ENCODE assay signal across 13 mouse cellular contexts in genomic region chr16:24199408-24200167, GRCm38 (mm10).
DNase-seq lines count a peak whose midpoint lies in the region; ATAC-seq and TF ChIP-seq lines count a peak whose summit lies in the region.
"Had no signal": no experiment of that assay in that cellular context is flagged by ENCODE, and none has a peak within 500 bp of the region (broad histone marks: within the 10 kb centered on the region; RNA-seq: fewer than 3 reads in every experiment).

No protein-coding gene starts in this region.

- no peak for TF ChIP-seq POLR2A in small intestine, adult 2 months (IDR thresholded peaks at IDR 0.05; ENCODE audit: low read depth, low read length)

- 0 out of 2 replicates have a peak, but pooled peaks have one; percentile 6 for TF ChIP-seq EP300 in liver, embryonic 14.5 days (IDR thresholded peaks at IDR 0.05; ENCODE audit: low read depth)

- no peaks in the 10 kb centered on the region for H3K36me3 ChIP-seq in liver, embryonic 14.5 days (replicated peaks; ENCODE audit: control insufficient read depth, insufficient read depth, low read depth)
- H3K36me3 ChIP-seq in small intestine, adult 2 months (ENCODE audit: control insufficient read depth, insufficient read depth, low read length), result no peaks in the 10 kb centered on the region
- no peaks in the 10 kb centered on the region for H3K36me3 ChIP-seq in midbrain, embryonic 11.5 days (ENCODE audit: control insufficient read depth, insufficient read depth, low read length)
- H3K36me3 ChIP-seq: heart, embryonic 15.5 days; limb, embryonic 13.5 days had no signal

- peak overlapping the region; percentile 57 for H3K27ac ChIP-seq in liver, embryonic 14.5 days
- peak overlapping the region; percentile 93 for H3K27ac ChIP-seq in small intestine, adult 2 months (ENCODE audit: insufficient read depth, low read depth, low read length)
- no peak overlapping the region for H3K27ac ChIP-seq in midbrain, embryonic 11.5 days (ENCODE audit: low read depth, low read length)
- H3K27ac ChIP-seq: heart, embryonic 15.5 days; limb, embryonic 13.5 days had no signal

- no peak for TF ChIP-seq CTCF in liver, embryonic 14.5 days (IDR thresholded peaks at IDR 0.05; ENCODE audit: low read depth)
- TF ChIP-seq CTCF in small intestine, adult 2 months (IDR thresholded peaks at IDR 0.05; ENCODE audit: extremely low read depth, insufficient read length, insufficient replicate concordance, low read depth, low read length), result no peak

- H3K4me3 ChIP-seq in liver, embryonic 14.5 days (ENCODE audit: insufficient read depth in 1 of 2, low read depth in 2 of 2, low read length in 2 of 2), result no peak overlapping the region
- H3K4me3 ChIP-seq in small intestine, adult 2 months (ENCODE audit: low read depth, low read length), result no peak overlapping the region; the same call in 1 of the 2 replicates
- no peak overlapping the region for H3K4me3 ChIP-seq in midbrain, embryonic 11.5 days (ENCODE audit: low read depth, low read length)
- H3K4me3 ChIP-seq: heart, embryonic 15.5 days; limb, embryonic 13.5 days had no signal

- no peak overlapping the region for H3K9ac ChIP-seq in liver, embryonic 14.5 days (replicated peaks)
- H3K9ac ChIP-seq in midbrain, embryonic 11.5 days (ENCODE audit: low read length), result no peak overlapping the region
- H3K9ac ChIP-seq: heart, embryonic 15.5 days; limb, embryonic 13.5 days had no signal

- WGBS in liver, embryonic 14.5 days (ENCODE audit: insufficient replicate concordance), result 56% methylated on average over 18 of the region's 18 CpGs
- 48% methylated on average over 18 of the region's 18 CpGs for WGBS in small intestine, adult 2 months
- WGBS in midbrain, embryonic 11.5 days, result 87% methylated on average over 18 of the region's 18 CpGs

- no peaks in the 10 kb centered on the region for H3K27me3 ChIP-seq in liver, embryonic 14.5 days (ENCODE audit: control insufficient read depth, insufficient read depth, low read length)
- no peaks in the 10 kb centered on the region for H3K27me3 ChIP-seq in small intestine, adult 2 months (ENCODE audit: control insufficient read depth, insufficient read depth, low read length)
- H3K27me3 ChIP-seq in midbrain, embryonic 11.5 days (ENCODE audit: control insufficient read depth, insufficient read depth, low read length), result no peaks in the 10 kb centered on the region
- H3K27me3 ChIP-seq: heart, embryonic 15.5 days; limb, embryonic 13.5 days; Patski had no signal

- H3K9me3 ChIP-seq in liver, embryonic 14.5 days (ENCODE audit: control insufficient read depth, low read length), result no peaks in the 10 kb centered on the region
- H3K9me3 ChIP-seq in midbrain, embryonic 11.5 days (ENCODE audit: control insufficient read depth, low read length), result no peaks in the 10 kb centered on the region
- H3K9me3 ChIP-seq: heart, embryonic 15.5 days; limb, embryonic 13.5 days had no signal

- H3K4me2 ChIP-seq in liver, embryonic 14.5 days (ENCODE audit: low read depth), result no peak overlapping the region
- no peak overlapping the region for H3K4me2 ChIP-seq in midbrain, embryonic 11.5 days
- H3K4me2 ChIP-seq: heart, embryonic 15.5 days; limb, embryonic 13.5 days had no signal

- peak; percentile 77 for ATAC-seq in liver, embryonic 14.5 days (ENCODE audit: insufficient read depth)
- no peak for ATAC-seq in midbrain, embryonic 11.5 days (ENCODE audit: low FRiP score)
- ATAC-seq in frontal cortex, adult (ENCODE audit: low TSS enrichment), result no peak
- ATAC-seq: inflammation-experienced regulatory T-cells, adult 6 months; midbrain, embryonic 16.5 days; Patski had no signal

- peak; percentile 52 for DNase-seq in lung, postnatal 25 days (ENCODE audit: low spot score)
- DNase-seq in lung, postnatal 14 days, result no peak
- peak; percentile 71 for DNase-seq in adrenal gland, postnatal 36 days
- DNase-seq in liver, embryonic 14.5 days (ENCODE audit: low read depth in 3 of 3, low spot score in 3 of 3), result peak; percentile 41 to 46 (median 42)
- no peak for DNase-seq in midbrain, embryonic 11.5 days (ENCODE audit: low spot score, missing footprints)
- no peak for DNase-seq in embryo, embryonic 10.5 days (ENCODE audit: low spot score)

- H3K4me1 ChIP-seq in liver, embryonic 14.5 days (replicated peaks; ENCODE audit: control insufficient read depth in 2 of 2, insufficient read depth in 2 of 2, low read length in 1 of 2), result peaks cover 0 to 16% of the 10 kb centered on the region in 2 experiments; a peak in 2 of 4 replicates
- peaks cover 9% of the 10 kb centered on the region for H3K4me1 ChIP-seq in small intestine, adult 2 months (ENCODE audit: control insufficient read depth, insufficient read depth, insufficient read length, low read length)
- no peaks in the 10 kb centered on the region for H3K4me1 ChIP-seq in midbrain, embryonic 11.5 days (ENCODE audit: control insufficient read depth, insufficient read depth, low read length)

Comparison
In these comparisons a context has a peak if more than half of its experiments do, and no peak if none do; other contexts are left out.
1. DNase-seq: peak in lung, postnatal 25 days (single experiment), adrenal gland, postnatal 36 days (2 of 2) and liver, embryonic 14.5 days (3 of 3); none in lung, postnatal 14 days (single experiment), midbrain, embryonic 11.5 days (single experiment) and embryo, embryonic 10.5 days (single experiment).